Mouse (Mus musculus): ENCODE results near the gene Maf. TPM values are rescaled to one million over a fixed set of nuclear protein-coding genes. Genes with fewer than 3 reads are reported as not detected.

The Maf gene
- polyA plus RNA-seq, 1 experiment = not detected

DNA sequence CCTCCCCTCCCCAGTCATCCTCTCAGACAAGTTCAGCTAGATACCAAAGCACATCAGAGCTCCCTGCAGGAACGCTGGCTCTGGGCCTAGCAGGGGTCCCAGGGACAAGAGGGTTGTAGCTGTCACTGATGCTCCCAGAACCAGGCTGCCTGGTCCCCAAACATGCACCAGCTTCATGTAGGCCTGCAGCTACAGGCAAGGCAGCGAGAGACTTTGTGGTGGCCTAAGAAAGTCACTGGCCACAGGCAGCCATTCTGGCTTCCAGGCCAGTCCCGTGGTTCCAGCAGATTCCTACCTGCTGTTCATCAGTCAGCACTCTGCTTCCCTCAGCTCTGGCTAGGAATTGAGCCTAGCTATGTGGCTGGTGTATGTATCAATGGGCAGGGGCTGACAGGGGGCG lies 10.9 kb downstream of the Maf start:
- H3K4me1 ChIP-seq (ENCODE audit: control insufficient read depth, insufficient read depth, low read length) = no peaks in the 10 kb centered on the region
- 93% methylated on average over 4 of the region's 4 CpGs for WGBS
- TF ChIP-seq CTCF (IDR thresholded peaks at IDR 0.05; ENCODE audit: insufficient read depth, low read depth, low read length) (no peak), POLR2A (IDR thresholded peaks at IDR 0.05; ENCODE audit: insufficient read depth, low read depth, low read length) (no peak)
- no peak overlapping the region for H3K4me3 ChIP-seq (ENCODE audit: insufficient read depth, low read depth, low read length)
- no peak overlapping the region for H3K27ac ChIP-seq (ENCODE audit: insufficient read depth, low read depth, low read length)

DNA sequence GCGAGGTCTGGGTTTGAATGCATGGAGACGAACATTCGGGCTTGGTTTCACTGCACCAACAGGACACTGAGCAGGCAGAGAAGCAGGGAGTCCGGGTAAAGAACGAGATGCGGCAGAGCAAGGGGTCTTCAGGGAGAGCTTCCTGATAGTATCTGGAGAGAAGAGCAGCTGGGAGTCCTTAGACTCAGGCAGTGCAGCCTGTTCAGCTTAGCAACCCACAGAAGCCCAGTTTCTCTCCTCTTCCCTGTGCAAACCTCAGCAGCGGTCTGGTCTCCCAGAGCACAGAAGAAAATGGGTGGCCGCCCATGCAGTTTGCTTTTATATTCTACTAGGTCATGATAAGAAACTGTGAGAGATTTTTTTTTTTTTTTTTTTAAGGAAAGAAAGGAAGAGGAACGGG lies 20.2 kb downstream of the Maf start:
- no peak for TF ChIP-seq CTCF (IDR thresholded peaks at IDR 0.05; ENCODE audit: insufficient read depth, low read depth, low read length)
- no peak for TF ChIP-seq POLR2A (IDR thresholded peaks at IDR 0.05; ENCODE audit: insufficient read depth, low read depth, low read length)
- no peak overlapping the region for H3K27ac ChIP-seq (ENCODE audit: insufficient read depth, low read depth, low read length)
- no peaks in the 10 kb centered on the region for H3K4me1 ChIP-seq (ENCODE audit: control insufficient read depth, insufficient read depth, low read length)
- 91% methylated on average over 9 of the region's 9 CpGs for WGBS
- H3K4me3 ChIP-seq (ENCODE audit: insufficient read depth, low read depth, low read length) = no peak overlapping the region

DNA sequence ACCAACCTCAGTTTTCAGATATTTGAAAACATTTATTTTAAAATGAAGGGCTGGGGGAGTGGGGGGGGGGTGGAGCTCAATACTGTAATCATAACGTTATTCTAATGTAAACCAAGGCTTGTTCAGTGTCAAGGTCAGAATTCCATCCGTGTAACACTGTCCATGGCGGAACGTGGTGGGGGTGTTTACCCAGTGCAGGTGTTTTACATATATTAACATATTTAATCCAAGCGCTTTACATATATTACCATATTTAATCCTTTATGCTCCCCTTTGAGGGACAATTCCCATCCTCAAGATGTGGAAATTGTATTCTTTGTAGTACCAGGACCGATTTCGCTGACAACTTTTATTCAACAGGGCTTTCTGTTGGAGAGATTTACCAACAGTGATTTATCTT lies 24.3 kb downstream of the Maf start:
- WGBS = 58% methylated on average over 7 of the region's 7 CpGs

DNA sequence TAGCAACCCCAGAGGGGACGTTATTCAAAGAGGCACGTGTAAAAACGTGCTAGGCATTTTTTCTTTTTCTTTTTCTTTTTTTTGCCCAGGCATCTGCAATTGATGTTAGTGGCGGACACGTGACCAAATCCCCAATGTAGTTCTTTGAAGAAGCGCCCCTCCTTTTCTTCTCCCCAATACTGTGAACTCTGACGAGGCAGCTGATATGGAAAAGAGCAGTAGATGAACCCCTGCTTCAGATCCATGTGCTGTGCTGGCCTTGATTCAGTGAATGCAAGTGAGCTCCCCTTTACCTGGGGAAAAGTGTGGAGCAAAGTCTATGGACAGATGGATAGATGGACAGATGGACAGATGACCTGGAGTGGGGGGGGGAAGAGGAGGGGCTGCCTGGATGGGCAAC lies 28.1 kb downstream of the Maf start:
- 74% methylated on average over 7 of the region's 7 CpGs for WGBS
- Histone ChIP-seq H3K27ac (ENCODE audit: insufficient read depth, low read depth, low read length) (no peak overlapping the region), H3K4me3 (ENCODE audit: insufficient read depth, low read depth, low read length) (no peak overlapping the region), H3K4me1 (ENCODE audit: control insufficient read depth, insufficient read depth, low read length) (no peaks in the 10 kb centered on the region)
- TF ChIP-seq CTCF (IDR thresholded peaks at IDR 0.05; ENCODE audit: insufficient read depth, low read depth, low read length) (no peak), POLR2A (IDR thresholded peaks at IDR 0.05; ENCODE audit: insufficient read depth, low read depth, low read length) (no peak)

More for the DNA sequence above, 24.3 kb downstream of the Maf start:
- Histone ChIP-seq H3K4me1 (ENCODE audit: control insufficient read depth, insufficient read depth, low read length) (no peaks in the 10 kb centered on the region), H3K4me3 (ENCODE audit: insufficient read depth, low read depth, low read length) (no peak overlapping the region), H3K27ac (ENCODE audit: insufficient read depth, low read depth, low read length) (no peak overlapping the region)
- TF ChIP-seq POLR2A (IDR thresholded peaks at IDR 0.05; ENCODE audit: insufficient read depth, low read depth, low read length) (no peak), CTCF (IDR thresholded peaks at IDR 0.05; ENCODE audit: insufficient read depth, low read depth, low read length) (no peak)

DNA sequence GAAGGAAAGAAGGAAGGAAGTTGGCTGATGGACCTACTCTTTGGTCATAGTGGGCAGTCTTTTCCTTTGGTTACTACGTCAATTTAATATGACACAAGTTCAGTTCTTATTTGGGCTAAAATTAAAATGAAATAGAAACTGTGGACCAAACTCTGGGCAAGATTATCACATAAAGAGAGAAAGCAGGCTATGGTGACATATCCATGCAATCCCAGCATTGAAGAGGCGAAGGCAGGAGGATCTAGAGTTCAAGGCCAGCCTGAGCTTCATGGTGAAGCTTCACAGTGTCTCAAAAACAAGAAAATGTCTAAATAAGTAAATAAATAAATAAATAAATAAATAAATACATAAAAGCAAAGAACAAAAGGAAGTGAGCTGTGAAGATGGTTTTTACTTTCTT lies 42.7 kb downstream of the Maf start:
- 98% methylated on average over 2 of the region's 2 CpGs for WGBS
- TF ChIP-seq CTCF (IDR thresholded peaks at IDR 0.05; ENCODE audit: insufficient read depth, low read depth, low read length) (no peak), POLR2A (IDR thresholded peaks at IDR 0.05; ENCODE audit: insufficient read depth, low read depth, low read length) (no peak)

DNA sequence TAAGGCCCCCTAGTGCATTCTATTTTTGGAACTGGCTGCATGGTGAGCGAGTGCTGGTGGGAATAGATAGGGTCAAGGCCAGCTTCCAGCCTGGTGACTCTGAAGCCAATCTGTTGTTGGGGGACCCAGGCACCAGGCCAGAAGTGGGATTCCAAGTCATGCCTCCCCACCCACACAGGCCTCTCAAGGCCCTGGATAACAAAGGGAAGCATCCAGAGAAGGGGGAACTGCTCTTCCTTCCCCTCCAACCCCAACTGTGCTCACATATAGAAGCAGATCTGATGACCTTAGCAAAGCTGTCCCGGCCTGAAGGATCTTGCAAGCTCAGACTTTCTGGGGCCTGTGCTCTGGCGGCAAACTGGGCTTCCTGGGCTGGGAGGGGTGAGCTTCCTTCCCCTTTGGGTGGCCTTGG lies 57.5 kb downstream of the Maf start:
- 85% methylated on average over 3 of the region's 3 CpGs for whole genome bisulfite sequencing
- no peak for TF ChIP-seq POLR2A (IDR thresholded peaks at IDR 0.05; ENCODE audit: insufficient read depth, low read depth, low read length)
- TF ChIP-seq CTCF (IDR thresholded peaks at IDR 0.05; ENCODE audit: insufficient read depth, low read depth, low read length) = no peak
- H3K4me1 ChIP-seq (ENCODE audit: control insufficient read depth, insufficient read depth, low read length) = no peaks in the 10 kb centered on the region
- no peak overlapping the region for H3K4me3 ChIP-seq (ENCODE audit: insufficient read depth, low read depth, low read length)
- H3K27ac ChIP-seq (ENCODE audit: insufficient read depth, low read depth, low read length) = no peak overlapping the region

More for the DNA sequence above, 42.7 kb downstream of the Maf start:
- Histone ChIP-seq H3K27ac (ENCODE audit: insufficient read depth, low read depth, low read length) (no peak overlapping the region), H3K4me3 (ENCODE audit: insufficient read depth, low read depth, low read length) (no peak overlapping the region), H3K4me1 (ENCODE audit: control insufficient read depth, insufficient read depth, low read length) (no peaks in the 10 kb centered on the region)

DNA sequence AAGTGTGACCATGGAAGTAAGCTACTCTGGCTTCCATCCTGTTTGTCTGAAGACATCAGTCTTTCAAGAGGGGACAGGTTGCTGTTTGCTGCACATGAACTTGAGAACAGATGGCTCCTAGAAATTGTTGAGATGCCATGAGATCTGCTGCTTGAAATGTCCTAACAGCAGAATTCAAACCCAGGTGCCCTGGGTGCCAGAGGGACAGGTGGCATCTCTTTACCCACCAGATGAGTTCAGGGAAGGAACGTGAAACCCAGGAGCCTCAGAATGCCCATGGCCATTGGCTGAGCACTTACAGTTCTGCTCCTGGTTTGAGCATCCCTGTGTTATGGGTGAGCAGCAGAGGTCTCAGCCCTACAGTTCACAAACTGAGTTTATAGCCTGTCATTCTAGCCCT lies 62.5 kb downstream of the Maf start:
- H3K4me3 ChIP-seq (ENCODE audit: insufficient read depth, low read depth, low read length) = no peak overlapping the region
- no peak overlapping the region for H3K27ac ChIP-seq (ENCODE audit: insufficient read depth, low read depth, low read length)
- TF ChIP-seq CTCF (IDR thresholded peaks at IDR 0.05; ENCODE audit: insufficient read depth, low read depth, low read length) (no peak), POLR2A (IDR thresholded peaks at IDR 0.05; ENCODE audit: insufficient read depth, low read depth, low read length) (no peak)
- no peaks in the 10 kb centered on the region for H3K4me1 ChIP-seq (ENCODE audit: control insufficient read depth, insufficient read depth, low read length)
- WGBS = 91% methylated on average over 1 of the region's 1 CpGs

DNA sequence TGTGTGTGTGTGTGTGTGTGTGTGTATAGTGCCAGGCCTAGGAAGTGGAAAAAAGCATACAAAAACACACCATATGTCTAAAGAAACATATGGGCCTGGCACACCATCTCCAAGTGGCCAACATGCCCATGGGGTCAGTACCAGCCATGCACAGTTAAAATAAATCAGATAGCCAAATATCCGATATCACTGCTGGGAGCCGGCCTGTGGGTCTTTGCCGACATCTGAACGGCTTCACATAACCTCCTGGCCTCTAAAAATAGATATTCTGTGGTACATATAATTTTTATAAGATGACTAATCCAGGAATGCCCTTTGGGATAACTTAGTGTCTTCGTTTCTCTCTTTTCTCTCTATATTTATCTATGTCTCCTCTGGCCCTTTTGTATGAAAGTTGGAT lies 65.7 kb downstream of the Maf start:
- Histone ChIP-seq H3K27ac (ENCODE audit: insufficient read depth, low read depth, low read length) (no peak overlapping the region), H3K4me1 (ENCODE audit: control insufficient read depth, insufficient read depth, low read length) (no peaks in the 10 kb centered on the region), H3K4me3 (ENCODE audit: insufficient read depth, low read depth, low read length) (no peak overlapping the region)
- 90% methylated on average over 5 of the region's 5 CpGs for WGBS
- no peak for TF ChIP-seq POLR2A (IDR thresholded peaks at IDR 0.05; ENCODE audit: insufficient read depth, low read depth, low read length)
- no peak for TF ChIP-seq CTCF (IDR thresholded peaks at IDR 0.05; ENCODE audit: insufficient read depth, low read depth, low read length)

DNA sequence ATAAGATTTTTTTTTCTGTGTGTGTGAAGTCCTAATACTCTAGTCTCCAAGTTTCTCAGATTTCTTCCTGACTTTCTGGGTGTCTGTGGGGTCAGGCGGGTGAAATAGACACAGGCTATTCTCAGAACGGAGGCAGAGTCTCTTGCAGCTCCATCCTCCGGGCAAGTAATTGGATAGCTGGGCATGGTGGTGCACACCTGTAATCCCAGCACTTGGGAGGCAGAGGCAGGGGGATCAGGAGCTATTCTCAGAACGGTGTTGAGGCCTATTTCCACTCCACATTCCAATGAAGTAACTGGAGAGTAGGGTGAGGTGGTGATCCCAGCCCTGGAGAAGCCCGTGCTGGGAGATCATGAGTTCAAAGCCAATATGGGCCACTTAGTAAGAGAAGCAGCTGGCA lies 67.6 kb downstream of the Maf start:
- Histone ChIP-seq H3K4me3 (ENCODE audit: insufficient read depth, low read depth, low read length) (no peak overlapping the region), H3K4me1 (ENCODE audit: control insufficient read depth, insufficient read depth, low read length) (no peaks in the 10 kb centered on the region), H3K27ac (ENCODE audit: insufficient read depth, low read depth, low read length) (no peak overlapping the region)
- no peak for TF ChIP-seq POLR2A (IDR thresholded peaks at IDR 0.05; ENCODE audit: insufficient read depth, low read depth, low read length)
- TF ChIP-seq CTCF (IDR thresholded peaks at IDR 0.05; ENCODE audit: insufficient read depth, low read depth, low read length) = no peak
- 88% methylated on average over 5 of the region's 5 CpGs for WGBS

DNA sequence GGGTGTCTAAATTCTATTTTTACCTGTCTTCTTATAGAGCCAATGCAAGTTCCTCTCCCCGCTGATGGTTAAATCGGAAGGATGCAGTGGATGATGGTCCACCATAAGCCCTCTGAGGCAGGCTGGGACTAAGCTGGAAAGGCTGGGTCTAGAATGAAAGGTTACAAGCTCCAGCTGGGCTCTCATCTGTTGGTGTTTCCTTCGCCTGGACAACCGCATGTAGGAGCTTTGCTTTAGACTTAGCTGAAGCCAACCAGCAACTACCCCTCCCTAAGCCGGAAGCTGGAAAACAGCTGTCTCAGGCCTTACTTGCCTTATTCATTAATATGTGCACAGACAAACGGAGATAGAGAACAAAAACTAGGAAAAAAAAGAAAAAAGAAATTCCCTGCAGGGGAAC lies 70.8 kb downstream of the Maf start:
- 78% methylated on average over 6 of the region's 6 CpGs for WGBS
- H3K27ac ChIP-seq (ENCODE audit: insufficient read depth, low read depth, low read length) = no peak overlapping the region
- TF ChIP-seq POLR2A (IDR thresholded peaks at IDR 0.05; ENCODE audit: insufficient read depth, low read depth, low read length) (no peak), CTCF (IDR thresholded peaks at IDR 0.05; ENCODE audit: insufficient read depth, low read depth, low read length) (no peak)
- H3K4me3 ChIP-seq (ENCODE audit: insufficient read depth, low read depth, low read length) = no peak overlapping the region
- H3K4me1 ChIP-seq (ENCODE audit: control insufficient read depth, insufficient read depth, low read length) = no peaks in the 10 kb centered on the region

Data from olfactory bulb, adult 2 months (tissue).